Mouse (Mus musculus): ENCODE results near the gene Hand1. TPM values are rescaled to one million over a fixed set of nuclear protein-coding genes. Genes with fewer than 3 reads are reported as not detected.
"Not testable (repeated sequence)": the region's sequence is repeated elsewhere in the genome, so short reads cannot be mapped to it uniquely, and the experiment has no call there.

Hand1 gene
- total RNA-seq, 1 experiment from 2014 or later: not detected

- no peak for ATAC-seq (replicated peaks; ENCODE audit: insufficient number of reproducible peaks, low FRiP score, low TSS enrichment, poor library complexity, severe bottlenecking)
Measured at GRCm38 (mm10) chr11:57835931-57836330, 3.3 kb upstream of the Hand1 start.

DNA sequence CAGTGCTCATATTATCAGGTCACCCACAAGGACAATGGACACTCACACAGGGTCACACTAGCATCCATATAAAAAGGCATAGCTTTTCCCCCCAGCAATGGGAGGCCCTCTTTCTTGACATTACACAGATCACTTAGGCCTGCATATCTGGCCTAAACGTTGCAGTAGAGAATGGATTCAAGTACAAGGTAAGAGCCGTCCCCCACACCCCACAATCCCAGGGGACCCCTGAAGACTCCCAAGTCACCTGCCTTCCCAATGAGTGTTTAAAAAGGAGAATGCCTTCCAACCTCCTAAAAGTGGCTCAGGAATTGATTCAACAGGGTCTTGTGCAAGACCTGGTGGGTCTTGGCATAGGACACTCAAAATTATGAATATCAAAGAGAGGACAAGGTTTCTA, 2.7 kb upstream of the Hand1 start:
- no peak for ATAC-seq (replicated peaks; ENCODE audit: insufficient number of reproducible peaks, low FRiP score, low TSS enrichment, poor library complexity, severe bottlenecking)

GRCm38 (mm10) chr11:57834031-57834430, 1.4 kb upstream of the Hand1 start:
- no peak for ATAC-seq (replicated peaks; ENCODE audit: insufficient number of reproducible peaks, low FRiP score, low TSS enrichment, poor library complexity, severe bottlenecking)

- no peak for ATAC-seq (replicated peaks; ENCODE audit: insufficient number of reproducible peaks, low FRiP score, low TSS enrichment, poor library complexity, severe bottlenecking)
Measured at GRCm38 (mm10) chr11:57833296-57833977, 819 bp upstream of the Hand1 start.

DNA sequence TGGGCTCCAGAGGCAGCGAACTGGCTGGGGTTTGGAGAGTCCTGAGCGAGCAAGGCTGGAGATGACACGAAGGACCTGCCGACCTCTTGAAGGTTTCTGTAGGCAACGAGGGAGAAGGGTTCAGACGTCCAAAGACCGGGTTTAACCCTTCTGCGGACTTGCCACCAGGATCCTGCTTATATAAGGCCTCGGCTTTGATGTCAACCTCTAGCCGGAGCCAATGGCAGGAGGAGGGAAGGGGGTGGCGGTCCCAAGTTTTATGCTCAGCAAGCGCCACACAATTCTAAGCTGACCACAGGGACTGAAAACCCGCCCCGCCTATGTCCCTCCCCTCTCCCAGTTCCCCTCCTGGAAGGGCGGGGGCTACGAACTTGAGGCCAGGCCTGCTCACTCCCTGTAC, 757 bp downstream of the Hand1 start:
- ATAC-seq (replicated peaks; ENCODE audit: insufficient number of reproducible peaks, low FRiP score, low TSS enrichment, poor library complexity, severe bottlenecking): no peak

- no peak for ATAC-seq (replicated peaks; ENCODE audit: insufficient number of reproducible peaks, low FRiP score, low TSS enrichment, poor library complexity, severe bottlenecking)
Measured at GRCm38 (mm10) chr11:57831281-57831781, 1.3 kb downstream of the Hand1 start.

DNA sequence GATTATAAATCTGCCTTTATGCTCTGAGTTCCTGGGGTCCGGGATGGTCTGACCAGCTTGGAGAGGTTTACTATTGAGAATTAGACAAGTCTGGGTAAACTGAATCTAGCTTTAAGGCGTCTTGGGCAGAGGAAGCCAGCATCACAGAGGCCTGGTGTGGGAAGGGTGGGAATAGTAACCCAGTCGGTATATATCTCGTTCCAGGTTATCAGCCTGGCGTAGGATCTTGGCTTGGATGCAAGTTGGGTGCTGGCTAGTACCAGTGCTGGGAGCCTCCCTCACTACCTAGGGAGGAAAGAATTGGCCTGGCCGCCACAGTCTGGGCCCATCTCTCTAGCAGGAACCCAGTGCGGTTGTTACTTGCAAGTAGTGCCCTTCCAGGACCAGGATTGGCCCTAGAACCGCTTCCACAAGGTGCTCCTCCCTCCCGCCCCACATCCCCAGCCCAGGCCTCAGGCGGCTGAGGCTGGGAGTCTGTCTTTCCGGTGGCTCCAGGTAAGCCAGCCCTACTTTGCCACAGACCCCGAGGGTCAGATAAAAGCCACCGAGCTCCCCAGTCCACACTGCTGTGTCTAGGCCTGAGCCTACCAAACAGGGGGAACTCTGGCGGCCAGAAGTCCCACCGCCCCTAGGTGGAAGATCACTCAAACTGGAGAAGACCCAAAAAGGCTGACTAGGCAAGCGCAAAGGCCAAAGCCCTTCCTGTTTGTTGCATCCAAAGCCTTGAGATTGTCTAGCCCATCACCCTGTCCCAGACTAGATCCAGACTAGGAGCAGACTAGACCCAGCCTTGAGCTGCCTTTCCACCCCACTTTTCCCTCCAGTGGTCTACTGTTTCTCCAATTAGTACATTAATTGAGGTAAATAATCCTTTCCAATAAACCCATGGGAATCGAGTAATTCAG, 2.5 kb downstream of the Hand1 start:
- no peak for ATAC-seq (replicated peaks; ENCODE audit: insufficient number of reproducible peaks, low FRiP score, low TSS enrichment, poor library complexity, severe bottlenecking)

GRCm38 (mm10) chr11:57828955-57829870, 3.4 kb downstream of the Hand1 start:
- ATAC-seq (replicated peaks; ENCODE audit: insufficient number of reproducible peaks, low FRiP score, low TSS enrichment, poor library complexity, severe bottlenecking): no peak

DNA sequence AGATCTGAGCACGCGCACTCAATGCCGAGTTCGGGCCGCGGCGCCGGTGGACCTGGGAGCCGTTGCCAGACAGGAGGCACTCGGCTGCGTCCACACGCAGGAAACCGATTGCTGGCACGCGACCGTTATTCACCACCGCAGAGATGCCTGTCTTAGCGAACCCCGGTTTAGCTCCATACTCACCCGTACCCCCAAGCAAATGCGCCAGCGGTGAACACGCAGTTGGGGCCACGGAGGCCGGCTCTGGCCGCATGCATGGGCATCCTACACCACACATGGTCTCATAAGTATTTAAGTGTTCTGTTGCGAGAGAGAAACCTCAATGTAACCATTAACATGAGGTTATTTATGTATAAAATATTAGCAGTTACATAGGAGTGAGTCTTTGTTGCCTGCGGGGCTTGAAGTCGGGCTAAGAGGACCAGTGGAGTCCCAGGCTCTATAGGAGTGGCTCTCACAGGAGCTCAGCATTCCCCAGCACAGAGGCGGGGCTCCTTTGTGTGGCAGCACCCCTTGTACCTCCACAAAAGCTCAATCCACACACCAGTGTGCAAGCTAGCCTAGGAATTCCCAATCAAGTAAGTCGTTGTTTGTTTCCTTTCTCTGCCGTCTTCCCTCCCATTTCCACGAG, 4.6 kb downstream of the Hand1 start:
- ATAC-seq (replicated peaks; ENCODE audit: insufficient number of reproducible peaks, low FRiP score, low TSS enrichment, poor library complexity, severe bottlenecking): no peak

DNA sequence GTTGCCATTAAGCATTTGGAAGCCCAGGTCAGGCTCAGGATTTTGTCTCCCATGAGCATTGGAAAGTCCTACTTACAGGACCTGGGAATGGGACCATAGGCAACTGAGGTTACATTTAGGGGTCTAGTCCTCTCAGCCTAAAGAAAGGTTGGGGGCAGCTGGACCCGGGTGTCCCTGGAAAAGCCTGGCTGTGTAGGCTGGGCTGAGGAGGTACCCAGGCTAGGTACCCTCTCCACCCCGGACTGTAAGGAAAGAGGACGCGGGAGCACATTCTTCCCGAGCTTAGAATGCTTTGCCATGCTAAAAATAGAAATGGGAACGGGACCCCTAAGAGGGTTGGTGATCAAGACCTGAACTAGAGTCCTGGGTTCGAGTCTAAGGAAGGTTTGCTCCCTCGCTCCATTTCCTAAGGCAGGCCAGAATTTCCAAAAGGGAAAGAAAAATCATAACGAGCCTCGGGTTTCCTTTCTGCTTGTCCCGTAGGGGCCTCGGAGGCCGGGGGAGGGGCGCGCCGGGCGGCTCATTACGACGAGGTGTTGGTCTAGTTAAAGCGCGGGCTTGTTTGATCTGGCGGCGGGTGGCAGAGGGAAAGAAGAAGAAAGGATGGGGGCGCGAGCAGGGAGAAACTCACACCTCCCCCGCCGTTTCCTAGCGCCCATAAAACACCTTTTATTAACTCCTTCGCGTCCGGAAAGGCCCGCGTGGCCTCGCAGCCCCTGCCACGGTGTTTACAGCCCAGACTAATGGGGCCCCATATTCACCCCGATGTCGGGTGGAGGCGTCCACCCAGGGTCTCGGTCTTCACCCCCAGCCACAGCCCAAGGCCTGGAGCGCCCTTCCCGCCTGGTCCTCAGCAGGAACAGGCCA, 5.3 kb downstream of the Hand1 start:
- no peak for ATAC-seq (replicated peaks; ENCODE audit: insufficient number of reproducible peaks, low FRiP score, low TSS enrichment, poor library complexity, severe bottlenecking)

DNA sequence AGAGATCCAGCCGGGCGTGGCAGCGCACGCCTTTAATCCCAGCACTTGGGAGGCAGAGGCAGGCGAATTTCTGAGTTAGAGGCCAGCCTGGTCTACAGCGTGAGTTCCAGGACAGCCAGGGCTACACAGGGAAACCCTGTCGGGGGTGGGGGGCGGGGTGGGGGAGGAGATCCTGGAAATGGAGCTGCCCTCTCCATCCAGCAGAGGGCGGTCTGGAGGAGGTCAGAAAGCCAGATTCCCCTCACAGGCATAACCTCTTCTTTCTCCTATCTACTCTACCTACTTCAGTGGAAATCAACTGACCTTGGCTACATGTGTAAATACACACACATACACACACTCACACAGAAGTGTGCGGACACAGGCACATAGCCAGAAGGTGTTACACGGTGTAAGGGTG, 7.4 kb downstream of the Hand1 start:
- ATAC-seq (replicated peaks; ENCODE audit: insufficient number of reproducible peaks, low FRiP score, low TSS enrichment, poor library complexity, severe bottlenecking): not testable (repeated sequence)

DNA sequence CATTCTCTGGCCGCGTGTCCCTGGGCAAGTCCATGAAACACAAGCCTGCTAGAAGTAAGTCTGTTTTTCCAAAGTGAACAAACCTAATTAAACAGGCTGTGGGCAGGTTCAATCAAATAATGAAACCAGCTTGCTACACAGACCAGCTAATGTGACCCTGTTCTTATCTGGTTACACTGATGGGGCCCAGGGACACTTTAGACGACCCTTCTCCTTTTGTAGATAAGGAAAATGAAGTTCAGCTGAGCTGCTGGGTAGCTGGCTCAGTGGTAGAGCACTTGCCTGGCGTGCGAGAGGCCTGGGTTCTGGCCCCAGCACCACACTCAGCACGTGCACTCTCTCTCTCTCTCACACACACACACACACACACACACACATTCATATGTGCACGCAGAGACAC, 8.9 kb downstream of the Hand1 start:
- ATAC-seq (replicated peaks; ENCODE audit: insufficient number of reproducible peaks, low FRiP score, low TSS enrichment, poor library complexity, severe bottlenecking): no peak

DNA sequence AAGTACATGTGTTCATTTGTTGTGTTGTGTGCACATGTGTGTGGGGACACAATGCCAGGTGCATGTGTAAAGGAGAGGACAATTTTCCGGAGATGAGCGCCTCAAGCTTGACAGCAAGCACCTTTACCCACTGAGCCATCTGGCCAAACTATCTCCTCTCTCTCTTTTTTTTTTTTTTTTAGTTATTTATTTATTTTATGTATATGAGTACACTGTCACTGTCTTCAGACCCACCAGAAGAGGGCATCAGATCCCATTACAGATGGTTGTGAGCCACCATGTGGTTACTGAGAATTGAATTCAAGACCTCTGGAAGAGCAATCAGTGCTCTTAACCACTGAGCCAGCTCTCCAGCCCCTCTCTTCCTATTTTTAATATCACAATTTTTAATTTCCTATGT, 9.5 kb downstream of the Hand1 start:
- ATAC-seq (replicated peaks; ENCODE audit: insufficient number of reproducible peaks, low FRiP score, low TSS enrichment, poor library complexity, severe bottlenecking): not testable (repeated sequence)

GRCm38 (mm10) chr11:57819999-57820581, 12.5 kb downstream of the Hand1 start:
- peak; percentile 75 for ATAC-seq (replicated peaks; ENCODE audit: insufficient number of reproducible peaks, low FRiP score, low TSS enrichment, poor library complexity, severe bottlenecking)

DNA sequence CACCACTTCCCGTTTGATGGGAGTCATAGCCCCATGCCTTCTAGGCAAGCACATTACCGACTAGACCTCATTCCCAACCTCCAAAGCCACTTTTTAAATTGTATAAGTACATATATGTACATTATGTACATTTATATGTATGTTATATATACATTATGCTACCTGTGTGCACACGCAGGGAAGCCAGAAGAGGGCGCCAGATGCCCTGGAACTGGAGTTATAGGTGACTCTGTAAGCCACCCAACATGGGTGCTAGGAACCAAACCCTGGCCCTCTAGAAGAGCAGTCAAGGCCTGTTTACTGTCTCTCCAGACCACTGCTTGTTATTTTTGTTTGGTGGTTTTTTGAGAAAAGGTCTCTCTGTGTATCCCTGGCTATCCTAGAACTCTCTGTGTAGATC, 14.4 kb downstream of the Hand1 start:
- ATAC-seq (replicated peaks; ENCODE audit: insufficient number of reproducible peaks, low FRiP score, low TSS enrichment, poor library complexity, severe bottlenecking): no peak

DNA sequence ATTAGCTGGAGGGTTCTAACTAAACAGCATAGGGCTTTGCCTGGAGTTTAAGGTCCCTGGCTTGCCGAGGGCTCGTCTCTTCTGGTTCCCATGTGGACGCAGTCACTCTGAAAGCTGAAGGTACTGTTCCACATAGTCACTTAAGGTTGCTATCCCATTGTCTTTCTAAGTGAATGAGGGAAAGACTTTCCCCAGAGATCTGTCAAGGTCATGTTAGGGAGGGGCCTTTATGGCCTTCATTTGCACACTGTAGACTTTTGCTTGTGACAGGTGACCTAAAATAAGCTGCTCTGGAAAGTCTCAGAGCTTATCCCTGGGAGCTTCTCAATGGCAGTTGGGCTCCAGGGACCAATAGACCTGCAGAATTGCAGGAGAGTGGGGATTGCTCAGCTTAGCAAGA, 19.0 kb downstream of the Hand1 start:
- ATAC-seq (replicated peaks; ENCODE audit: insufficient number of reproducible peaks, low FRiP score, low TSS enrichment, poor library complexity, severe bottlenecking): no peak

GRCm38 (mm10) chr11:57812212-57812611, 20.4 kb downstream of the Hand1 start:
- ATAC-seq (replicated peaks; ENCODE audit: insufficient number of reproducible peaks, low FRiP score, low TSS enrichment, poor library complexity, severe bottlenecking): no peak
